Mouse (Mus musculus) natural killer cell, adult 2 months (primary cell): ENCODE results near the gene Sdc3.

ENCODE experiments used
- DNase-seq, 2 experiments: peaks; one replicate each; pipeline ENCODE4 v3.0.0; 2022; ENCODE audit warnings: low spot score in 2 of 2

Gene Sdc3

DNA sequence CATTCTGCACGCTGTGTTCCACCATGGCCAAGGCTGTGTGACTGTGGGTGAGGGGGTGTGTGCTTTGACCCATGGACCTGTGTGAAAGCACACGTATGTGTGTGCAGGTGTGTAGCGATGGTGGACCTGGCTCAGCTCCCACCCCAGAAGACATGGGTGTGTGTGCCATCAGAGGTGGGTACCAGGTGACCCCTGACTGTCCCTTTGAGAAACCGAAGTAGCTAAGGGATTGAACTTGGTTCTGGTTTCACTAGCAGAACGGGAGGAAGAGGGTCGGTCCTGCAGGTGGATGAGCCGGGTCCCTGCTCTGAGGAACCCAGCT lies 804 bp downstream of the Sdc3 start:
- no peak for DNase-seq

DNA sequence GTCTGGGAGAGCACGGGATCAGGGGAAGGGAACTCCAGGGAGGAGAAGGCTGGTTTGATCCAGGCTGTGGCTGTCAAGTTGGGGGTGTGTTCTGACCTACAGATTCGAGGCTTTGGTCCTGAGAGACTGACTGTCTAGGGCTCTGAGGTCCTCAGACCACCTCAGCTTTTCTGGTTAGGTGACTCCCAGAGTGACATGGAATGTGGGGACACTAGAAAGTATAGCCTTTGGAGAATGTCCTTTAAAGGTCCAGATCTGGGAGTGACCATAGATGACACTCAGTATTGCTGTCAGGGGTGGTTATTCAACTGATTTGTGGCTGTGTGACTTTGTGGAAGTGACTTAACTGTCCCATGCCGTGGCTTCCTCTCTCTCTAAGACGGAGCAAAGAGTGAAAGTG lies 2.4 kb downstream of the Sdc3 start:
- DNase-seq, result no peak

DNA sequence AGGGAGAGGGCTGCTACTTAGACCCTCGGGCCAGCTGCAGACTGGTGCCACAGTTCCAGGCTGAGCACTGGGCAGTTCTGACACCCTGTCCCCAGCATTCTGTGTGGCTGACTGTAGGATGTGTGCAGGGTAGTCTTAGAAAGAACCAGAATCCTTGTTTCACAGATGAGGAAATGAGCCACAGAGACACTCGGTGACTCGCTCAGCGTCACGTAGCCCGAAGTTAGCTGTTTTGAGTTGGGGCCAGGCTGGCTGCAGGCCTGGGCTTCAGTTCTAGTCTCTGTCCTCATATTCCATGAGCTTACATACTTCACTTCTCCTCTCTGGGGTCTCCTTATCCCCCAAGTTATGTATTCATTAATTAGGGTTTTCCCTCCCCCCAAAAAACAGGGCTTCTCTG lies 3.6 kb downstream of the Sdc3 start:
- DNase-seq, result no peak

- no peak for DNase-seq
These were observed 5.1 kb downstream of the Sdc3 start for GRCm38 (mm10) chr4:130797201-130798051.

DNA sequence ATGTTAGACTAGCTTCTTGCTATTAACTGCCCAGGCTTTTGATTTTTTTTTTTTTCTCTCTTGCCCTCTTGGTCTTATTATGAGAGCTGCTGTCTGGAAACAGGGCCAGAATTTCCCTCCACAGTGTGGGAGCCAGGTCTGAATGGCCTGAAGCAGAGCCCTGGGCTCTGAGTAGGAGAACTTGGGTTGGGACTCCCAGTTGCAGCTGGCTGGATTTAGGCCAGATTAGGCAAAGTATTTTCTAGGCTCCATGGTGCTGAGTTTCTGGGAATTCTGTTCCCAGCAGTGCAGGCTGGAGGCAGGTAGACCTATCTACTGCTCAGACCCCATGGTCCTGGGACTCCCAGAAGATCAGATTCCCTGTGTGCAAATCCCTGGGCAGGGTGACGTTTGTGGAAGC lies 6.1 kb downstream of the Sdc3 start:
- no peak for DNase-seq

DNA sequence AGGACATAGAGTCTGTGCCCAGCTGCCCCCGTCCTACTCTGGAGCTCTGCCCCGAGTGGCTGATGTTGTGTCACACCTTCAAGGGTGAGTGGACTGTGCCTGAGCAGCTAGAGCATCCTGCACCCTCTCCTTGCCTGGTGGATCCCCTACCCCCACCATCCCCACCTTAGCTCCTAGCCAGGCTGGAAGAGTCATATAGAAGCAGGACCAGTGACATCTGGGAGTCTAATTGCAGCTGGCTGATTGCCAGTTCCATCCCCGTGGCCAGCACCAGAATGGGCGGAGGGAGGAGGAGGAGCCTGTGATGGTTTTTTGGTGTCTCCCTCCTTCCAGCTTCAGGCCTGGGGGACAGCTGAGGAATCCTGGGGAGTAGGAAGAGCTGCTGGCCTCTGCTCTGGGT lies 6.8 kb downstream of the Sdc3 start:
- no peak for DNase-seq

DNA sequence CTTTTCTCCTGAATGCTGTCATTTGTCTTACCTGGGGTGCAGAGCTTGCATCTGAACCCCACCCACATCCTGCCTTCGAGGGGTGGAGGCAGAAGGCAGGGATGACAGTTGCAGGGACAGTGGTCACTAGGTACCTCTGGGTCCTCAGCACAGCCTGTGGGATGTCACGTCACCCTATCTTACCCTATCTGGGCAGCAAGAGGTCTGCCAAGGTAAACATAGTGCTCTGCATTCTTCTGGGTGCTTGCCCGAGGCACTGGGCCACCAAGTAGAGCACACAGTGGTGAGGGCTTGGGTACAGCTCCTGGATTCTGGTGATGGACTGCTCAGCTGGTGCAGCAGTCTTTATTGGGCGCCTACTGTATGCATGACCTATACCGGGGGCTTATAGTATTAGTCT lies 7.2 kb downstream of the Sdc3 start:
- no peak for DNase-seq

- no peak for DNase-seq
These were observed 7.8 kb downstream of the Sdc3 start for GRCm38 (mm10) chr4:130800147-130800546.

GRCm38 (mm10) chr4:130801198-130801597 lies 8.9 kb downstream of the Sdc3 start:
- DNase-seq, result no peak

DNA sequence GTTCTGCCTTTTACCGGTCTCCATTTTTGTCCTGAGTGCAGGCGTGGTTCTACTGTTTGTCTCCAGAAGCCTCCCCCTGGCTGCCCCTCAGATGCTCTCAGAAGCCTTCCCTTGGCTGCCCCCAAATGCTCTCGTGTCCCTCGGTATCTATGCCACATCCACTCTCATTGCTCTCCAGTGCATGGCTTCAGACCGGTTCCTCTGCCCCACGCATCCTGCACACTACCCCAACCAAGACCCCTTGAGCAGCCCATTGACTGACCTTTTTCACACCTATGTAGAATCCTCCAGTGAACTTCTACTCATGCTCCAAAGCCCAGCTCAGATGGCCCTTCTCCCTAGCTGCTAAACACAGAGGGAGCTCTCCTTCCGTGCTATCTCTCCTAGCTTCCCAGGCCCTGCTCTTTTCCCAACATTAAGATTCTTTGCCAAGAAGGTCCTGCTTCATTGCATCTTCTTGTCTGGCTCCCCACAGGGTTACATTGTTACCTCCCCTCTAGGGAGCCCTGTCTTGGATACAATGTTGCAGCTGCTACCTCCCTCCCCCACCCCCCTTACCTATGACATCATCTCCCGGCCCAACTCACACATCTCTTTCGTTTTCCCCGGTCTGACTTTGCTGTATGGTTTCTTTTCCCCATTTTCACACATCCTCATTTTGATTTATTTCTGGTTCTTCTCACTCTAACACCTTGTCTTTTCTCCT lies 9.4 kb downstream of the Sdc3 start:
- no peak for DNase-seq

DNA sequence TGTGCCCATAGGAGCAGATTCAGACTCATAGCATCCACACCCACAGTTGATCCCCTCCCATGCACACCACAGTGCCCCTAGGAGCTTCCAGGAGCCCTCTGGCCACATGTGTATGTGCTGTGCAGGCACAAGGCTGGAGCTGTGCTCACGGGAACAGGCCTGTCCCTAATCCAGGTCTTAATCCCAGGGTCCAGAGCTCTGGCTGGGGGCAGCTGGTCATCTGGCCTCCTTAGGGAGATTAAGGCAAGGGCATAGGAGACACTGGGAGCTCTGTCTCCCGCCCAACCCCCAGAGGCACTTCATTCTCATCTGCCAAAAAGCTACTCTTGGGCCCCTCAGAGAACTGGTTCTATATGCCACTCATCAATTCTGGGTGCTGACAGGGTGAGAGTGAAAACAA lies 11.3 kb downstream of the Sdc3 start:
- DNase-seq, result no peak

GRCm38 (mm10) chr4:130804292-130804691 lies 12.0 kb downstream of the Sdc3 start:
- DNase-seq, result no peak

DNA sequence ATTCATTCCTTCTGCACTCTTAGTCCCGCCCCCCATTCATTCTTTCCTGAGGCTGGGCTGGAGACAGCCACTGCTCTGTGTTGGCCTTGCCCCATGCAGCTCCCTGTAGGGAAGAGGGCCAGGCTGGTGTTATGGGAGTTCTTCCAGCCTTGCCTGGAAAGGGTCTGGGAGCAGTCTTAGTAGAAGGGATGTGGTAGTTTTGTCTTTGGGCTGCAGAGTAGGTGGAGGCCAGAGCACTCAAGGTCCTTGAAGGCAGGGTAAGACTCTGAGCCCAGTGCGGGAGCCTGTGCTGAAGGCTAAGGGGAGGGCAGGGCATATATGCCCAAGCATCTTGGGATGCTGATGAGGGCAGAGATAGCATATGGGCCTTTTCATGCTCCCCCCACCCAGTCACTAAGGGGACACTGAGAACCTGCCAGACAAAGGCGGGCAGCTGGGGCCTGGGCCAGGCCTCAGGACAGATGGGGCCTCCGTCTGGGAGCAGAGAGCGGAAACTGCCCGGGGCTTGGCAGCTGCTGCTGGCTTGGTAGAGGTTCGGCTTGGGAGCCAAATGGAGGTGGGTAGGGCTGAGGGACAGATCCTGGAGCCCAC lies 12.5 kb downstream of the Sdc3 start:
- DNase-seq, result no peak

DNA sequence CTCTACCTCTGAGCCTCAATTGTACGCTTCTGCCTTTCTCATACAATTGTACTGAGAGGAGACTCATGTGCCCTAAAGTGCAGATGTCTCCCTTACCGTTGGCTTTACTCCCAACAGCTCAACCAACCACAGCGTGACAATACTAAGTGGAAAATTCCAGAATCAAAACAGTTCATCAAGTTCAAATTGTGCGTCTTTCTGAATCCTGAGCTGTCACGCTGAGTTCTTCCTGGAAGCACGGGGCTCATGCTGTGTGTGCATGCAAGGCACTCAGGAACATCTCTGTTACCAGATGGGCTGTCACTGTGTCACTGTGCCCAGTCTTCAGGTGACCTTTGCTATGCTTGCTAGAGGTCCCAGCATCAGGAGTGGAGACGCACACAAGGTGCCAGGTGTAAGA lies 13.4 kb downstream of the Sdc3 start:
- DNase-seq, result no peak

DNA sequence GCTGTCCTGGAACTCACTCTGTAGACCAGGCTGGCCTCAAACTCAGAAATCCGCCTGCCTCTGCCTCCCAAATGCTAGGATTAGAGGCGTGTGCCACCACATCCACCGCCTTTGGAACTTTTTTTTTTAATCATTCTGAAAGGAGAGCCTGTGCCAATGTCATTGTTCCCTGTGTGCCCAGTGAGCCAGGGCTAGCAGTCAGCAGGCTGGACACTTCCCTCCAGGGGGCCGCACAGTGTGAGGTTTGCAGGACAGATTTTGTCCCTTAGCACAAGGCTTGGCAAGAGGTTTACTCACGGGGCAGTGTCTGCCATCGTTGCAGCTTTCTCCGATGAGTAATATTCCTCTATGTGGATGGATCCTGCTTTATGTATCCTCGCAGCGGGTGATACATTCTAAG lies 14.4 kb downstream of the Sdc3 start:
- no peak for DNase-seq

DNA sequence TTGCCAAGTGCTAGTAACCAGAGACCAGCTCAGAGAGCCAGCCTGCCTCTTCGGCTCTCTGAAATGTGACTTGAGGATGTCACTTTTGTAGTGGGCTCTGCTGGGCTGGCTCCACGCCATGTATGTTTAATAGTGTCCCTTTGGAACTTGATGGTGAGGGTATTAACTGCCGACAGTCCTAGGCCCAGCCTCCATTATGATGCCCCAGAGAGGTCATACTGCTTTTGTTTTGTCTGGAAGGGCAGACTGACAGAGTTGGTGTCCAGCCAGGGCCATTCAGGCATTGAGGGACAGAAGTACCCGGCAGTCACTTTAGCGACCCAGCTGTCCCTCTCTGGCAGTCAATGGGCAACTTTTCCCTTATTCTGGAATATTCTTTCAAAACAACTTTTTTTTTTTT lies 17.4 kb downstream of the Sdc3 start:
- no peak for DNase-seq

DNA sequence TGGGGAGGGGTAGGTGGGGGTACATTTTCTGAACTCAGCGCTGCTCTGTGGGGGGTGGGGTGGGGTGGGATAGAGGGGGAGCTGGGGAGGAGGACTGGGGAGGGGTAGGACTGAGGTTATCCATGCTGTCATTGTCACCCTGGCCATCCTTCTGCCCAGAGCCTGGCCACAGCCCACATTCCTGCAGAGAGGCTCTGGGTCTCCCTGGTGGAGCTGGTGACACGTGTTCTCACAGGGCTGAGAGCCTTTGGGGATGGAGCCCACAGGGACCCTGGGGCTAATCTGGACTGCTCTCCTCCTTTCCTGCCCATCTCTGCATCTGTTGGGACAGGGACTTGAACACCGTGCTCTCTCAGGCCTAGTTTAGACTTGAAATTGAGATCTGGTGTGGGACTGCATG lies 18.5 kb downstream of the Sdc3 start:
- DNase-seq, result no peak

GRCm38 (mm10) chr4:130811385-130811784 lies 19.0 kb downstream of the Sdc3 start:
- DNase-seq, result no peak

DNA sequence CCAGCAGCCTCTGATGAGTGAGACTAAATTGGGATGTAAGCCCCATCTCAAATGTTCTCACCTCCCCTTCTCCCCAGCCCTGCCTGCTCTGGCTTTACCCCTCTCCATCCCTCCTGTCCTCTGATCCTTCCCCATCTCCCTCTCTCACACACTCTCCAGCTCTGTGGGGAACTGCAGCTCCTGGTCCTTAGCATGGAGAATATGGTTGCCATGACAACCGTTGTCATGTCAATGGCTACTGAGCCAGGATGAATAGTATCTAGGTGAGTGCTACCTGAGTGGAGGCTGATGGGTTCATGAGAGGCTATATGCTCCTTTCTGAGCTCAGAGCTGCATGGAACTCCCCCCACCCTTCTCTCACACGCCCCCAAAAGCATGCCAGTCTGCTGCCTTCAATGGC lies 21.6 kb downstream of the Sdc3 start:
- no peak for DNase-seq

DNA sequence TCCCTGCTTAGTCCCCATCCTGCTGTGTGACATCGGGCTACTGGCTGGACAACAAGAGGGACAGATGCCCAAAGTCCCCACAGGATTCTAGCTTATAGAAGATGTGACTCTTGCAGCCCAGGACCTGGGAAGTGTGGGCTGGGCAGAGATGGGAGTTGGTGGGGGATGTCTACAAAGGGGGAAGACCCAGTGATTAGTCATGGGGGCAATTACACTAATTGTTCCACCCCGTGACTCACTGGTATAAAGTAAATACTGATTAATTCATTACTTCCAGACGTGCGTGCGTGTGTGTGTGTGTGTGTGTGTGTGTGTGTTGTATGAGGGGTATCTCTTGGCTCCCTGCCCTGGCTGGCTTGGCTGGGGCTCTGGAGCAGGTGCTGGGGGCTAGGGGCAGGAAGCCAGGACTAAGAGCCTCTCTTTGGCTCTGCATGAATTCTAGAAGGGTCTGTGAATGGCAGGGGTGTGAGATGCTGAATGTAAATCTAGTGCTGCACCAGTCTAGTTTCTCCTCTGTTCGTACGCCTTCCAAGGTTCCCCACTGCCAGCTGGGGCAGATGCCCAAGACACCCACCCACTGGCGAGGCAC lies 22.5 kb downstream of the Sdc3 start:
- no peak for DNase-seq

DNA sequence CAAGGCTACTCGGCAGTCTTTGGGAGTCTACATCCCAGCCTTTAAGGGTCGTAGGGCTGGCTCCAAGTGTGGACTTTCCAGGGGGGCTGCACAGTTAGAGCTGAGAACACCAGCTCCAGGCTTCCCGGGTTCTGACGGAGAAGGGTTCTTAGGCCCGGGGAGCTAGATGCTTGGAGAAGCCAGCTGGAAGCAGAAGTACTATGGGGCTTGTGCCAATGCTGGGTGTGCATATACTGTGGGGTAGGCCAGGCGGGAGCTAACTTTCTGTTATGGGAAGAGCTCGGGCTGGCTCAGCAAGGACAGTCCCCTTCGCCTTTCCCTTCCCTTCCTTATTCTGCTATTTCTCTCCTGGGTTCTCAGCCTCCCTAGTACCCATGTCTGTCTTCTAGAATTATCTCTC lies 23.5 kb downstream of the Sdc3 start:
- DNase-seq, result no peak

DNA sequence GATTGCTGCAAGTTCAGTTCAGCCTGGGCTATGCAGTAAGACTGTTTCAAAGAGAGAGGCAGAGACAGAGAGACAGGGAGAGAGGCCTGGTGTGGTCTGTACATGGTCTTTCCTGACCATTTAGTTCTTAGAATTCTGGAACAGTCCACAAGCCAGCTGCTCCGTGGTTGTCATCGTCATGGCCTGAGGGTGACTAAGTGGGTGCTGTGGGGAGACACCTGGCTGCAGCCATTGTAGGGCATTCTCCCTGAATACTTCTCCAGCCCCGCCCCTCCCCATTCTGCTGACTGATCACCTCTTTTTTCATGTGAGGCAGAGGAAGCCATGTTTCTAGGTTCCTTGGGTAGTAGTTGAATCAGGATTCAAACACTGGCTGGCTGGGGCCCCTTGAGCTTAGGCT lies 27.5 kb downstream of the Sdc3 start:
- DNase-seq, result no peak
